Mouse (Mus musculus) right cerebral cortex, adult 18-20 months (tissue): ENCODE measurements around the gene Bicdl1.

Experiments used
- DNase-seq: peaks from one replicate; pipeline ENCODE4 v3.0.0; 2022; ENCODE audit warnings: mixed read lengths

The Bicdl1 gene

DNA sequence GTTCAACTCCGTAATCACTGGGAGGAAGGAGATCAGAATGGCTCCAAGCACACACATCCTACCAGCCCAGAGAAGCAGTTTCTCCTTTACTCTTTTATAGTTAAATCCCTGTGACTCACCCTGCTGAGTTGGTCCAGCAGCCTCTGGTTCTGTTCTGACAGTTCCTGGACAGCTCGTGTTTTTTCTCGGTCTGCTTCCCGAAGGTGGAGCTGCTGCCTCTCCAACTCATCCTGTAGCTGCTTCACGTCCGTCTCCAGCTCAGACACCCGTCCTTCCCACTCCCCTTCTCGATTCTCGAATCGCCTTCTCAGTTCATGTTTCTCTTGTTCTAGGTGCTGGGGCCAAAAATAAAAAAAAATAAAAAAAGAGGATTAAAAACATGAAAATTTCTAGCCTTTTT, 7.0 kb downstream of the Bicdl1 start:
- peak; percentile 66 for DNase-seq

DNA sequence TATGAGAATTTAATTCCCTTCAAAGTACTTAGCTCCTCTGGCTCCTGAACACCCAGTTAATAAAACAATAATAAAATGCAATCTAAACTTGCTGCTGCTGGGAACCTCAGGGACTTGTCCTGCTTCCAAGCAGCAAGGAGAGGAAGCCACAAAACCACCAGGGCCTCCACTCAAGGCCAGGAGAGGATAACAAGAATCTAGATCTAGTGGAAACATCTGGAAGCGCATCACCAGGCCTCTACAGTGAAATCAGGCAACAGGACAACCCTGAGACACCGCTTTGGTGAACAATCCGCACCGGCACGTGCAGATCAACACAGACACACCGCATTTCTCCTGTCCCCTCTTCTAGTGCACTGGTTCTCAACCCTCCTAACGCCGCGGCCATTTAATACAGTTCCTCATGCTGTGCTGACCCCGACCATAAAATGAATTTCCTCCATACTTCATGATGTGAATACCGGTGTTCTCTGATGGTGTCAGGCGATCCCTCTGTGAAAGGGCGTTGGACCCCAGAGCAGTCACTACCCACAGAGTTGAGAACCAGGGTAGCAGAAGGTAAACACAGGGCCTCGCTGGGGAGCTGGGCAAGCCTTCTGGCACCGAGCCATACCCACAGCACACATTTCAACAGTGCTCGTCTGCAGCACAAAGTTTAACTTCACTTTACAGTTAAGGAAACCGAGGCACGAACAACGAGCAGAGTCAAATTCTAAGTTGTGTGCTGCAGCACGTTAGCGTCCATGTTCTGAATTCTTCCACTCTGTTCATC, 9.0 kb downstream of the Bicdl1 start:
- DNase-seq = no peak

DNA sequence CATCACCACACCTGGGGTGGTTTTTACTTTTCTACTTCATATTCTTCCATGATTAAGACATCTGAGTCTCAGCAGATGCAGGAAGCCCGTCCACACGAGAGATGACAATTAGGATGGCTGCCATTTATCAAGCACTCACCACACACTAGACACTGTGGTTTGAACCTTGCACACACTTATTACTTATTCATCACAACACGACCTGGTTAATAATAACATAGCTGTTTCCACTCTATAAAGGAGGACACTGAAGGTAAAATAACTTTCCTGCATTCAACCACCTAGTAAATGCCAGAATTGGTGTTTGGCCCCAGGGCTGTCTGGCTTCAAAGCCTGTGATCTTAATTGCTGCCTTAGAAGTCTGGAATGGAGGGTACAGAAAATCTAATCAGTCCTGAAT, 10.7 kb downstream of the Bicdl1 start:
- DNase-seq = no peak

GRCm38 (mm10) chr5:115717693-115718092, 13.7 kb downstream of the Bicdl1 start:
- DNase-seq = no peak

GRCm38 (mm10) chr5:115717106-115717505, 14.3 kb downstream of the Bicdl1 start:
- no peak for DNase-seq

DNA sequence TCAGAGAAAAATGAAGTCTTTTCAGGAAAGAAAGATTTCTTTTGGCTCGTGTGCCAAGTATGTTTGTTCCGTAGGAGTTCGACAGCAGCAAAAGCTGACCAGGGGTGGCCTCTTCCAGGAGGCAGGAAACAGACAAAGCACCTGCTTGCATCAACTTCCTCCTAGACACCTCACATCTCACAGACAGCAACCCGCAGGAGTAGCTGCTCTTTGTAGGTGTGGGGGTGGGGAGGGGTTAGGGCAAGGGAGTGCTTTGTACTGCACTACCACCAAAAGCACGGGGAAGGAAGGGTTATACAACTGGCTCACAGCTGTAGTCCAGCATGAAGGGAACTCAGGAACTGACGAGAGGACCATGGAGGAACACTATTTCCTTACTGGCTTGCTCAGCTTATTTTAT, 15.0 kb downstream of the Bicdl1 start:
- DNase-seq = no peak

DNA sequence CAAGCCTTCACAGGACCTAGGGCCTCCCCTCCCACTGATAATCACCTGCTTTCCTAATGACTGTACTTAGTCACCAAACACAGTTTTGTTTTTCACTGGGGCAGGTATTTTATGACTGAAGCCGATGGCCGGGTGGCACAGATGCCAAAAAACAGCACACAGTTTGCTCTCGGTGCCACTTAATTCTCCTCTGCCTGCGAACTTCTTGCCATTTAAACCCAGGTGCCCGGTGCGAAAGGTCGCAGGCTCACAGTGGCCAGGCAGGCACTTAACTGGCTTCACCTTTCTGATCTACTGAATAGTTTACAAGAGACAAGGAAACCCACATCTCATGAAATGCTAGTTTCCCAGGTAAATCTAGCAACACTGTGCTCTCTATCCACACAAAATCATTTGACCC, 16.7 kb downstream of the Bicdl1 start:
- no peak for DNase-seq

DNA sequence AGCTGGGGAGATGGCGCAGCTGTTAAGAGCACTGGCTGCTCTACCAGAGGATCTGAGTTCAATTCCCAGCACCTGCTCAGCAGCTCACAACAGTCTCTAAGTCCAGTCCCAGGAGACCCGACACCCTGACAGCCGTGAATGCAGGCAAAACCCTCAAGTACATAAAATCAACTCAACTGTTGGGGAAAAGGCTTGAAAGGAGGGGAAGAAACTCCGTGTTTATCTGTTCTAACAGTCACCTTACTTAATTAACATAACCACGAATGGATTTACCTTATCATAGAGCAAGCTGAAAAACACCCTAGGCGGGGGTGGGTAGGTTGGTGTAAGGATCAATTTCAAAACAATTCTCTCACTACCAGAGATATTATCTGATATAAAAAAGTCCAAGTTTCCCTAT, 18.9 kb downstream of the Bicdl1 start:
- no peak for DNase-seq

DNA sequence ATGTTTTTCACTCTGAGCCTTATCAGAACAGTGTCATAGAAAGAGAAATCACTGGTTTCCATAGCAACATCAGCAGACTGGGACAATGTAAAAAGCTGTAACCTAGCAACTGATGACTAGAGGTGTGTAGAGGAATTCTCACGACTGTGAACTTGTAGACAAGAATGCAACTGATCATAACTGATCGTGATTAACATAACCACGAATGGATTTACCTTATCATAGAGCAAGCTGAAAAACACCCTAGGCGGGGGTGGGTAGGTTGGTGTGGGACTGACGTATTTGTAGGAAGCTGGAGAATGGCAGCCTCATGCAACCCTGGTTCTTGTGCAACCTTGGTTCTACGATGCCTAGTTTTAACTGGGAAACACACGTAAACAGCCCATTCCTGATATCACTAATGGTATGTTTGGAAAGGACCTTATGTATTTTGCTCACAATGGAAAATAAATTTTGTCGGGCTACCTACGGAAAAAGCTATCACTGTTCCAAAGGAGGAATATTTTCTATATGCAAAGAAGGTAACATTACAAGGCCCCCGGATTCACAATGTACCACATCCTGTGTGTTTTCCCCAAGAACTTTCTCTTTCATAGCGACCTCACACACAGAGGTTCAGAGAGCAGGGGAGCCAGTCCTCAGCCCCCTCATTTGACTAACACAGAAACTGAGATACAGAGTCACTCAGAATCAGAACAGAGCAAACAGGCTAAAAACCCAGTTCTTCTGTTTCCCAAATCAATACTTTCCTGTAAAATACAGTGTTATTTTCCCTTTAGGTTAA, 19.6 kb downstream of the Bicdl1 start:
- no peak for DNase-seq

GRCm38 (mm10) chr5:115710171-115710570, 21.2 kb downstream of the Bicdl1 start:
- no peak for DNase-seq

DNA sequence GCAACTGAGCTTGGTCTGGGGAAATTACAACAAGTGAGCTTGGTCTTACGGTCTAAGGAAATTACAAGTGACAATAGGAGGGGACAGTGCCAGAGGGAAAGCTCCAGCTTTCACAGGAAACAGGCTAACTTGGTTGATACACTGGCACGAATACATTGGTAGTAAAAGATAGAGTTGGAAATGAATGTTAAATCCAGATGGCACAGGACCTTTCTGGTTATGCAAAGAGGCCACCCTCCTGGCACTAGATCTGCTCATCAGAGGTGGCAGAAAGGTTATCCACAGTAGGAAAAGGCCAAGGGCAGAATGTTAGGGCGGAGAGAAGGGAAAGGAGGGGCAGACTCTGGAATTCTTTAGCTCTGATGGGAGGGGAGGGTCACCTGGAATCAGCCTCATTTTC, 22.5 kb downstream of the Bicdl1 start:
- no peak for DNase-seq

DNA sequence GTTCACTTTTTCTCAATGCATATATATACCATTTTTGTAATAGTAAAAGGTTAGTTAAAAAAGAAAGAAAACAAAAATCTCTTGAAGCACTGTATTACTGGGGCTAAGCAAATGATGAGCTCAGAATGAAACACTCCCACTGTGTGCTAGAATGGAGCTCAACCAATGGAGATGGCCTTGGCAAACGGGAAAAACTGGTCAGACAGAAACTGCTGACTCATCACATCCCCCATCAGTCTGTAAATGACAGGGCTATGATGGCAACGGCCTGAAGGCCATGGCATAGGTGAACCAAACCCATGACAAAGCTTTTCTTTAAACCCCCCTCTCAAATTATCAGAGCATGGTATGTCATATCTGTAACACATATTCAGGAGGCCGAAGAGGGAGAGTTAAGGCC, 29.4 kb downstream of the Bicdl1 start:
- DNase-seq = no peak

GRCm38 (mm10) chr5:115701215-115701614, 30.2 kb downstream of the Bicdl1 start:
- DNase-seq = no peak

- DNase-seq = no peak
These were observed 34.6 kb downstream of the Bicdl1 start for GRCm38 (mm10) chr5:115696811-115697210.

GRCm38 (mm10) chr5:115695191-115695770, 36.1 kb downstream of the Bicdl1 start:
- peak; percentile 24 for DNase-seq

DNA sequence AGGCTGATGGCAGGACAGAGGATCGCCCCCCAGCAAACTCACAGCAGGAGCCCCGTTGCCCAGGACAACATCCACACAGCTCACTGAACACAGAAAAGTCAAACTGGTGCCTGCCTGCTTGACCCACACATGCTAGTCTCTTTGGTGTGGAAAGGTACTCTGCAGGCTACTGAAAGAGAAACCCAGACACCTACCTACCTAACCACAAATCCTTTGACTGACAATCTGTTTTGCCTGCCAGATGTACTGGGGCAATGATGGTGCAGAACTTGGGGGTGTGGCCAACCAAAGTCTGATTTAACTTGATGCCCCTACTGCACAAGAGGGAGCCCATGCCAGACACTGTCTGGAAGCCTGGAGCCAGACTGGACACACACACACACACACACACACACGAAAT, 38.1 kb downstream of the Bicdl1 start:
- no peak for DNase-seq

- DNase-seq = no peak
These were observed 44.7 kb downstream of the Bicdl1 start for GRCm38 (mm10) chr5:115686716-115687115.

DNA sequence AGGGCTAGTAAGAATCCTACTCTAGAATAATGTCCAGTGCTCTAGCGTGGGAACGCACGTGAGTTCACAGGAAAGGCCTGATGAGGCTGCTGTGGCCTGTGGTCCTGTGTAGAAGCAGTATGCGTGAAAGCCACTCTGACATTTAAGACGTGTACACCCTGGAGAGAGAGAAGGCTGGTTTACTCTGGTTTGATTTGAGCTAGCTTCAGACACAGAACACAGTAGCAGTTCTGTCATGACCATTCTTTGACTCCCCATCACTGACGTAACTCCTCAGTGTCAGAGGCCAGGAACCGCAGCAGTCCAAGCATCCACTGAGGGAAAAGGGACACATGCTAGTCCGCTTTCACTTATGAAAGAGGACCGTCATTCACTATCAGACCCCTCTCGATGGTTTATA, 46.3 kb downstream of the Bicdl1 start:
- DNase-seq = no peak

DNA sequence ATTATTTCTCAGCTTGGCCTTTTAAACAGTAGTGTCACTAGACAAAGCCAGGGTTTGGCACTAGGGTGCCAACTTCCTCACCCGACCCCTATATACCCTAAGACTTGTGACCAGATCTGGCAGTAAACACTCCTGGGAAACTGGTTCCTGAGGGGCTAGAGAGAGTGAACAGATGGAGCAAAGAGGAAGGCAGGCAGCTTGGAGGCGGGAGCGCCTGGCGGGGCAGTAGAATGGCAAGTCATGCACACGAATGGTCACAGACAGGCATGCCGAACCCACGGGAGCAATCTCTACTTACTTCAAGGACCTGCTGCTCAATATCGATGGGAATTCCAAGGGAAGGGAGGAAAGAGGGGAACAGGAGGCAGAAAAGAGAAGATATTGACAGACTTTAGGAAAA, 59.6 kb downstream of the Bicdl1 start:
- DNase-seq = no peak

- no peak for DNase-seq
These were observed 61.0 kb downstream of the Bicdl1 start for GRCm38 (mm10) chr5:115670406-115670805.

GRCm38 (mm10) chr5:115669974-115670373, 61.4 kb downstream of the Bicdl1 start:
- no peak for DNase-seq

- no peak for DNase-seq
These were observed 62.4 kb downstream of the Bicdl1 start for GRCm38 (mm10) chr5:115668986-115669385.

DNA sequence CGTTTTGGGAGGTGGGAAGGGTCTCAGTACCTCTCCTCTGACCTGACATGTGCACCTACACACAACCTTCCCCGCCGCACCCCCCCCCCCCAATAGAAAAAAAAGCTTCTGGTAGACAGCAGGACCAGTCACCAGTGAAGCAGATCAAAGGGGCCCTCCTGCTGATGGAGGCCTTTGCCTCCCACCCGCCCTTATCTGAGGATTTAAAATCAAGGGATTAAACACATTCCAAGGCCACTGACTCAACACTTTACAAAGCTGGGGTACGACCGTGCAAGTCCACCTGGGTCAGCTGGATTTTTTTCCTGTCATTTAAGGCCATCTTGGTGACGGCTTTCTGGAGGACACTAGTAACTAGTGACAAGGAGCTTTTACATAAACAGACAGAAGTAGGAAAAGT, 63.5 kb downstream of the Bicdl1 start:
- no peak for DNase-seq

GRCm38 (mm10) chr5:115667210-115667609, 64.2 kb downstream of the Bicdl1 start:
- no peak for DNase-seq
